Mouse (Mus musculus): Measurements from ENCODE around the gene Btnl10. TPM values are rescaled to one million over a fixed set of nuclear protein-coding genes. Genes with fewer than 3 reads are reported as not detected.

The Btnl10 gene
- polyA plus RNA-seq, 1 experiment from 2014 or later, result 0.80 TPM

DNA sequence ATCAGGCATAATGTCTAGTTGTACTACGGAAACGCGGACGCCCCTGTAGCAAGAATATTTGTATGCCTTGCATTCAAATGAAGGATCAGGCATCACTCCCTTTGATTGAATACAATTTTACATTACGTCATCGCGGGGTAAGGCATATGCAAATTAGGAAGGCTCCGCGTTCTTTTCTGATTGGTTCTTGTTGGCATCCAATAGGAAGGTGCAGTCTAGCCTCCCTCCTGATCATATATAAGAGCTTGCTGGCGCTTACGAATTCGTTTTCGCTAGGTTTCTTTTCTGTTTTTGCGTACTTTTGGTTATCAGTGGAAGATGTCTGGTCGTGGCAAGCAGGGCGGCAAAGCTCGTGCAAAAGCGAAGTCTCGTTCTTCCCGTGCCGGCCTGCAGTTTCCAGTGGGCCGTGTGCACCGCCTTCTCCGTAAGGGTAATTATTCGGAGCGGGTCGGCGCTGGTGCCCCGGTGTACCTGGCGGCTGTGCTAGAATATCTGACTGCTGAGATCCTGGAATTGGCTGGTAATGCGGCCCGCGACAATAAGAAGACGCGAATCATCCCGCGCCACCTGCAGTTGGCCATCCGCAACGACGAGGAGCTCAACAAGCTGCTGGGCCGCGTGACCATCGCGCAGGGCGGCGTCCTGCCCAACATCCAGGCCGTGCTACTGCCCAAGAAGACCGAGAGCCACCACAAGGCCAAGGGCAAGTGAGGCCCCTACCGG is 36.9 kb downstream of the Btnl10 start, which contains the start of the genes Hist3h2a and Trim17:
Hist3h2a (plus strand) TSS at position 266 of the 723 bp plus-strand sequence.
Trim17 (plus strand) TSS at position 266 of the 723 bp plus-strand sequence.
- under 1% methylated on average over 49 of the region's 49 CpGs for WGBS
- H3K4me2 ChIP-seq (ENCODE audit: low read depth, low read length), result peak within 1 kb of the TSS; percentile 97
- peak within 1 kb of the TSS; percentile 82 for H3K9ac ChIP-seq (ENCODE audit: low read length)
- H3K36me3 ChIP-seq (ENCODE audit: control insufficient read depth, insufficient read depth, low read length), result peaks cover 7% of the 10 kb centered on the region
- H3K4me1 ChIP-seq (ENCODE audit: control insufficient read depth, insufficient read depth, low read length), result peaks cover 29% of the 10 kb centered on the region
- H3K4me3 ChIP-seq (replicated peaks; ENCODE audit: low read length), result peak within 1 kb of the TSS; percentile 61
- no peaks in the 10 kb centered on the region for H3K27me3 ChIP-seq (ENCODE audit: control insufficient read depth, insufficient read depth, low read length)
- H3K27ac ChIP-seq (ENCODE audit: low read length), result peak within 1 kb of the TSS; percentile 99
- H3K9me3 ChIP-seq (replicated peaks; ENCODE audit: control insufficient read depth, low read length), result no peaks in the 10 kb centered on the region
- ATAC-seq (ENCODE audit: insufficient read depth, low FRiP score), result peak; percentile 95

GRCm38 (mm10) chr11:58955143-58955867 is 37.6 kb downstream of the Btnl10 start:
- Histone ChIP-seq H3K4me1 (ENCODE audit: control insufficient read depth, insufficient read depth, low read length) (peaks cover 32% of the 10 kb centered on the region), H3K27ac (ENCODE audit: low read length) (peak overlapping the region; percentile 99), H3K9me3 (replicated peaks; ENCODE audit: control insufficient read depth, low read length) (no peaks in the 10 kb centered on the region), H3K4me3 (replicated peaks; ENCODE audit: low read length) (peak overlapping the region; percentile 61), H3K27me3 (ENCODE audit: control insufficient read depth, insufficient read depth, low read length) (no peaks in the 10 kb centered on the region), H3K4me2 (ENCODE audit: low read depth, low read length) (peak overlapping the region; percentile 97), H3K9ac (ENCODE audit: low read length) (peak overlapping the region; percentile 82), H3K36me3 (ENCODE audit: control insufficient read depth, insufficient read depth, low read length) (peaks cover 7% of the 10 kb centered on the region)
- peak; percentile 39; the same call in 1 of the 2 replicates for ATAC-seq (ENCODE audit: insufficient read depth, low FRiP score)
- 0% methylated on average over 20 of the region's 20 CpGs for WGBS

DNA sequence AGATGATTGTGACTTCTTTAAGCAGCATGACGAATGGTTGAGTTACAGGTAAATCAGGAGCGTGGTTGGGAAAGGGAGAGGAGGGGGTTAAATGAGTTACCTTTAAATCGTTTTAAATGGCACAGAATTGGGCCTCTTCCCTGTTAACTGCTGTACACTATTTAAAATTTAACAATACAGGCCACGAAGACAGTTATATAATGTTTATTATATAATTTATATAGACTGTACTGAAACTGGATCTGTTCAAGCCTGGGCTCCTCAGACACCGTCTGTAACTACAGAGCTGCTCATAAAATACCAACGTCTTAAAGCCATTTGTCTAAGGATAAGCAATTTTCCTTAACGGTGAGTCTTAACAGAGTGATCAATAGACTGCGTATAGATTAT is 38.2 kb downstream of the Btnl10 start:
- 13% methylated on average over 8 of the region's 8 CpGs for WGBS
- H3K27me3 ChIP-seq (ENCODE audit: control insufficient read depth, insufficient read depth, low read length), result no peaks in the 10 kb centered on the region
- H3K4me1 ChIP-seq (ENCODE audit: control insufficient read depth, insufficient read depth, low read length), result peaks cover 32% of the 10 kb centered on the region
- H3K9me3 ChIP-seq (replicated peaks; ENCODE audit: control insufficient read depth, low read length), result no peaks in the 10 kb centered on the region
- peak overlapping the region; percentile 82 for H3K9ac ChIP-seq (ENCODE audit: low read length)
- no peak for ATAC-seq (ENCODE audit: insufficient read depth, low FRiP score)
- H3K4me3 ChIP-seq (replicated peaks; ENCODE audit: low read length), result peak overlapping the region; percentile 61
- peak overlapping the region; percentile 97 for H3K4me2 ChIP-seq (ENCODE audit: low read depth, low read length)
- peaks cover 7% of the 10 kb centered on the region for H3K36me3 ChIP-seq (ENCODE audit: control insufficient read depth, insufficient read depth, low read length)
- peak overlapping the region; percentile 99 for H3K27ac ChIP-seq (ENCODE audit: low read length)

- H3K4me2 ChIP-seq (ENCODE audit: low read depth, low read length), result peak overlapping the region; percentile 97
- peaks cover 10% of the 10 kb centered on the region; the same call in 1 of the 2 replicates for H3K27me3 ChIP-seq (ENCODE audit: control insufficient read depth, insufficient read depth, low read length)
- H3K27ac ChIP-seq (ENCODE audit: low read length), result no peak overlapping the region
- peaks cover 7% of the 10 kb centered on the region for H3K36me3 ChIP-seq (ENCODE audit: control insufficient read depth, insufficient read depth, low read length)
- whole genome bisulfite sequencing, result 85% methylated on average over 5 of the region's 5 CpGs
- peaks cover 6% of the 10 kb centered on the region for H3K9me3 ChIP-seq (replicated peaks; ENCODE audit: control insufficient read depth, low read length)
- peak overlapping the region; percentile 23 for H3K9ac ChIP-seq (ENCODE audit: low read length)
- peak overlapping the region; percentile 61; the same call in 1 of the 2 replicates for H3K4me3 ChIP-seq (replicated peaks; ENCODE audit: low read length)
- no peak for ATAC-seq (ENCODE audit: insufficient read depth, low FRiP score)
- peaks cover 32% of the 10 kb centered on the region for H3K4me1 ChIP-seq (ENCODE audit: control insufficient read depth, insufficient read depth, low read length)
These were observed 39.7 kb downstream of the Btnl10 start for GRCm38 (mm10) chr11:58957226-58957914.

- 0 out of 2 replicates have a peak overlapping the region, but pooled peaks have one; percentile 76 for H3K4me2 ChIP-seq (ENCODE audit: low read depth, low read length)
- peaks cover 7% of the 10 kb centered on the region for H3K36me3 ChIP-seq (ENCODE audit: control insufficient read depth, insufficient read depth, low read length)
- peaks cover 16% of the 10 kb centered on the region for H3K27me3 ChIP-seq (ENCODE audit: control insufficient read depth, insufficient read depth, low read length)
- H3K4me1 ChIP-seq (ENCODE audit: control insufficient read depth, insufficient read depth, low read length), result peaks cover 28% of the 10 kb centered on the region
- no peak overlapping the region for H3K4me3 ChIP-seq (replicated peaks; ENCODE audit: low read length)
- H3K9ac ChIP-seq (ENCODE audit: low read length), result no peak overlapping the region
- no peak for ATAC-seq (ENCODE audit: insufficient read depth, low FRiP score)
- WGBS, result 86% methylated on average over 6 of the region's 6 CpGs
- H3K27ac ChIP-seq (ENCODE audit: low read length), result no peak overlapping the region
- H3K9me3 ChIP-seq (replicated peaks; ENCODE audit: control insufficient read depth, low read length), result peaks cover 6% of the 10 kb centered on the region
These were observed 40.8 kb downstream of the Btnl10 start for GRCm38 (mm10) chr11:58958536-58958935.

GRCm38 (mm10) chr11:58959186-58959825 is 41.6 kb downstream of the Btnl10 start:
- peak overlapping the region; percentile 70 for H3K9ac ChIP-seq (ENCODE audit: low read length)
- peaks cover 24% of the 10 kb centered on the region for H3K4me1 ChIP-seq (ENCODE audit: control insufficient read depth, insufficient read depth, low read length)
- H3K4me3 ChIP-seq (replicated peaks; ENCODE audit: low read length), result peak overlapping the region; percentile 64
- H3K27ac ChIP-seq (ENCODE audit: low read length), result no peak overlapping the region
- 34% methylated on average over 15 of the region's 15 CpGs for WGBS
- peak overlapping the region; percentile 76 for H3K4me2 ChIP-seq (ENCODE audit: low read depth, low read length)
- H3K36me3 ChIP-seq (ENCODE audit: control insufficient read depth, insufficient read depth, low read length), result peaks cover 7% of the 10 kb centered on the region
- ATAC-seq (ENCODE audit: insufficient read depth, low FRiP score), result no peak
- H3K9me3 ChIP-seq (replicated peaks; ENCODE audit: control insufficient read depth, low read length), result peaks cover 6% of the 10 kb centered on the region
- H3K27me3 ChIP-seq (ENCODE audit: control insufficient read depth, insufficient read depth, low read length), result peaks cover 20% of the 10 kb centered on the region

GRCm38 (mm10) chr11:58959921-58960465 is 42.3 kb downstream of the Btnl10 start:
- Histone ChIP-seq H3K4me1 (ENCODE audit: control insufficient read depth, insufficient read depth, low read length) (peaks cover 24% of the 10 kb centered on the region), H3K9me3 (replicated peaks; ENCODE audit: control insufficient read depth, low read length) (peaks cover 6% of the 10 kb centered on the region), H3K4me3 (replicated peaks; ENCODE audit: low read length) (peak overlapping the region; percentile 64), H3K36me3 (ENCODE audit: control insufficient read depth, insufficient read depth, low read length) (peaks cover 7% of the 10 kb centered on the region), H3K27me3 (ENCODE audit: control insufficient read depth, insufficient read depth, low read length) (peaks cover 20% of the 10 kb centered on the region), H3K27ac (ENCODE audit: low read length) (no peak overlapping the region), H3K9ac (ENCODE audit: low read length) (peak overlapping the region; percentile 70), H3K4me2 (ENCODE audit: low read depth, low read length) (peak overlapping the region; percentile 76)
- WGBS, result 4% methylated on average over 40 of the region's 40 CpGs
- ATAC-seq (ENCODE audit: insufficient read depth, low FRiP score), result peak; percentile 74

- H3K4me2 ChIP-seq (ENCODE audit: low read depth, low read length), result no peak overlapping the region
- H3K27me3 ChIP-seq (ENCODE audit: control insufficient read depth, insufficient read depth, low read length), result peaks cover 20% of the 10 kb centered on the region
- peaks cover 6% of the 10 kb centered on the region for H3K9me3 ChIP-seq (replicated peaks; ENCODE audit: control insufficient read depth, low read length)
- H3K36me3 ChIP-seq (ENCODE audit: control insufficient read depth, insufficient read depth, low read length), result peaks cover 7% of the 10 kb centered on the region
- no peak overlapping the region for H3K4me3 ChIP-seq (replicated peaks; ENCODE audit: low read length)
- WGBS, result 59% methylated on average over 50 of the region's 50 CpGs
- H3K27ac ChIP-seq (ENCODE audit: low read length), result no peak overlapping the region
- ATAC-seq (ENCODE audit: insufficient read depth, low FRiP score), result no peak
- peaks cover 18% of the 10 kb centered on the region for H3K4me1 ChIP-seq (ENCODE audit: control insufficient read depth, insufficient read depth, low read length)
- no peak overlapping the region for H3K9ac ChIP-seq (ENCODE audit: low read length)
These were observed 43.9 kb downstream of the Btnl10 start for GRCm38 (mm10) chr11:58961364-58962177.
